8 mouse cellular contexts compared by ENCODE assay signal in genomic region chr13:94359282-94359920, GRCm38 (mm10). TPM values are rescaled to one million over a fixed set of nuclear protein-coding genes. Genes with fewer than 3 reads are reported as not detected.
A peak's percentile ranks its signal among the peaks of the same experiment; 100 is the strongest.
DNase-seq lines count a peak whose midpoint lies in the region; ATAC-seq and TF ChIP-seq lines count a peak whose summit lies in the region.

No protein-coding gene starts in this region.

- H3ac ChIP-seq in myocyte (ENCODE audit: control insufficient read depth, insufficient read length) = peak overlapping the region; percentile 91

- peaks cover 14% of the 10 kb centered on the region for H3K4me1 ChIP-seq in kidney, embryonic 15.5 days
- peaks cover 12% of the 10 kb centered on the region for H3K4me1 ChIP-seq in intestine, embryonic 16.5 days (ENCODE audit: control insufficient read depth, insufficient read depth, low read length)

- no peak; the same call in 1 of the 2 replicates for ATAC-seq in kidney, embryonic 15.5 days (replicated peaks; ENCODE audit: low FRiP score)
- peak; percentile 7; the same call in 1 of the 2 replicates for ATAC-seq in common myeloid progenitor, adult 5-6 weeks (replicated peaks; ENCODE audit: low read depth, poor library complexity, severe bottlenecking)
- no peak for ATAC-seq in intestine, embryonic 16.5 days

- WGBS in kidney, embryonic 15.5 days = 18% methylated on average over 25 of the region's 25 CpGs
- WGBS in intestine, embryonic 16.5 days = 14% methylated on average over 25 of the region's 25 CpGs

- no peaks in the 10 kb centered on the region for H3K27me3 ChIP-seq in kidney, embryonic 15.5 days
- H3K27me3 ChIP-seq in intestine, embryonic 16.5 days (replicated peaks; ENCODE audit: control insufficient read depth, insufficient read depth, low read length) = no peaks in the 10 kb centered on the region
- H3K27me3 ChIP-seq in myocyte (ENCODE audit: control insufficient read depth, insufficient read depth, insufficient read length) = no peaks in the 10 kb centered on the region

- TF ChIP-seq POLR2A in myocyte (IDR thresholded peaks at IDR 0.05; ENCODE audit: insufficient read length, low read depth) = no peak

- H3K9ac ChIP-seq in kidney, embryonic 15.5 days = peak overlapping the region; percentile 86
- H3K9ac ChIP-seq in intestine, embryonic 16.5 days (ENCODE audit: low read depth, low read length) = peak overlapping the region; percentile 87

- H3K4me3 ChIP-seq in kidney, embryonic 15.5 days (replicated peaks) = peak overlapping the region; percentile 86
- H3K4me3 ChIP-seq in intestine, embryonic 16.5 days (ENCODE audit: low read length) = peak overlapping the region; percentile 83
- peak overlapping the region; percentile 45 for H3K4me3 ChIP-seq in myocyte

- H3K36me3 ChIP-seq in kidney, embryonic 15.5 days = 0 out of 2 replicates have a peak, but pooled peaks cover 7% of the 10 kb centered on the region
- no peaks in the 10 kb centered on the region for H3K36me3 ChIP-seq in intestine, embryonic 16.5 days (ENCODE audit: control insufficient read depth, insufficient read depth, low read length)
- H3K36me3 ChIP-seq in myocyte (ENCODE audit: control insufficient read depth, insufficient read depth) = no peaks in the 10 kb centered on the region

- H3K27ac ChIP-seq in kidney, embryonic 15.5 days = peak overlapping the region; percentile 94
- peak overlapping the region; percentile 95 for H3K27ac ChIP-seq in intestine, embryonic 16.5 days (ENCODE audit: low read length)

- peak overlapping the region; percentile 85 for H3K4me2 ChIP-seq in kidney, embryonic 15.5 days
- H3K4me2 ChIP-seq in intestine, embryonic 16.5 days (ENCODE audit: low read depth, low read length) = peak overlapping the region; percentile 73
- peak overlapping the region; percentile 81 for H3K4me2 ChIP-seq in myocyte (ENCODE audit: low read depth)

- no peak for DNase-seq in kidney, adult 11 months
- DNase-seq in thymus, postnatal 10 days (ENCODE audit: low spot score in 2 of 2) = no peak
- DNase-seq in frontal cortex, postnatal 14 days (ENCODE audit: low spot score in 2 of 2) = no peak
- no peak for DNase-seq in right cerebral cortex, postnatal 25 days

- peaks cover 18% of the 10 kb centered on the region for H3K79me2 ChIP-seq in myocyte (ENCODE audit: control insufficient read depth, insufficient read depth)

- H3K9me3 ChIP-seq in kidney, embryonic 15.5 days (replicated peaks) = no peaks in the 10 kb centered on the region
- H3K9me3 ChIP-seq in intestine, embryonic 16.5 days (ENCODE audit: control insufficient read depth, low read length) = no peaks in the 10 kb centered on the region

TF ChIP-seq in myocyte, 11 proteins besides CTCF, POLR2A, EP300 and RAD21:
- TF ChIP-seq TCF3 (IDR thresholded peaks at IDR 0.05; ENCODE audit: insufficient read length, low read depth) = no peak
- TF ChIP-seq MAX (IDR thresholded peaks at IDR 0.05; ENCODE audit: low read depth) = no peak
- no peak for TF ChIP-seq USF1 (IDR thresholded peaks at IDR 0.05; ENCODE audit: low read depth)
- TF ChIP-seq TCF12 (IDR thresholded peaks at IDR 0.05; ENCODE audit: insufficient read depth, poor library complexity, severe bottlenecking) = no peak
- TF ChIP-seq POLR2AphosphoS2 (IDR thresholded peaks at IDR 0.05; ENCODE audit: insufficient read length, low read depth) = no peak
- no peak for TF ChIP-seq SRF (IDR thresholded peaks at IDR 0.05; ENCODE audit: control insufficient read depth, insufficient read length, low read depth)
- TF ChIP-seq REST (IDR thresholded peaks at IDR 0.05; ENCODE audit: insufficient read depth, insufficient read length) = no peak
- no peak for TF ChIP-seq E2F4 (IDR thresholded peaks at IDR 0.05; ENCODE audit: insufficient read depth)
- TF ChIP-seq MYOD1 (IDR thresholded peaks at IDR 0.05; ENCODE audit: control insufficient read depth in 1 of 3, insufficient read length in 2 of 3, low read depth in 2 of 3) = no peak
- no peak for TF ChIP-seq MYOG (IDR thresholded peaks at IDR 0.05; ENCODE audit: control insufficient read depth in 1 of 3, insufficient read depth in 1 of 3, insufficient read length in 2 of 3, low read depth in 2 of 3)
- no peak for TF ChIP-seq CEBPB (IDR thresholded peaks at IDR 0.05; ENCODE audit: insufficient read depth, poor library complexity, severe bottlenecking)
TF ChIP-seq in myocyte: peak in this region for 0.

RNA-seq across cellular contexts. Expression of gene Ap3b1, which starts 0.6 kb away (rescaled TPM):
- polyA plus RNA-seq in kidney, embryonic 15.5 days (2015; fragmentation: Nextera tagmentation; extraction: Ambion mirVana) = 43.9 and 46.7 TPM in 2 replicates
- 103 and 133 TPM in 2 replicates for total RNA-seq in common myeloid progenitor, adult 5-6 weeks (2017)
- 48.9 and 50.7 TPM in 2 replicates for polyA plus RNA-seq in intestine, embryonic 16.5 days (2015; fragmentation: Nextera tagmentation; extraction: Ambion mirVana)
- polyA plus RNA-seq in myocyte (2012; fragmentation: generic; extraction: Trizol) = 29.3 TPM
